Mouse (Mus musculus) T-helper 1 cell (primary cell): Measurements from ENCODE around the gene Trim62.

Experiments used
- in situ Hi-C: fragments of 300-600 bp; cut with MboI, MseI; formaldehyde crosslinking; loops from one replicate; pipeline ENCODE4 v1.15.1; 2025; ENCODE audit warnings: high pct_unique_total_duplicates

Trim62 gene

DNA sequence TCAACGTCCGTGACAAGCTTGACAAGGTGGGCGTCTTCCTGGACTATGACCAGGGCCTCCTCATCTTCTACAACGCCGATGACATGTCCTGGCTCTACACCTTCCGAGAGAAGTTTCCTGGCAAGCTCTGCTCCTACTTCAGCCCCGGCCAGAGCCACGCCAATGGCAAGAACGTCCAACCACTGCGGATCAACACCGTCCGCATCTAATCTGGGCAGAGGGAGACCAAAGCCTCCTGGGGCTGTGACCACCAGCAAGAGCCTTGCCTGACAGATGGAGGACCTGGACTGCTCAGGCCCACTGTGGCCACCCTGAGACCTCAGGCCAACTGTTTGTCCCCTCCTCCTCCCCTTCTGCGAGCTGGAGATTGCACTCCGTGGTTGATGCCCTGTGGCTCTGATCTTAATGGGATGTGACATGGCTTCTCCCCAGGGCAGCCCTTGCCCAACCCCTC is 26.0 kb downstream of the Trim62 start:
- in situ Hi-C loops: no loop called here

GRCm38 (mm10) chr4:128910276-128911063 is 27.1 kb downstream of the Trim62 start:
- in situ Hi-C loops: no loop called here

GRCm38 (mm10) chr4:128912085-128912484 is 28.7 kb downstream of the Trim62 start:
- in situ Hi-C loops: no loop called here

DNA sequence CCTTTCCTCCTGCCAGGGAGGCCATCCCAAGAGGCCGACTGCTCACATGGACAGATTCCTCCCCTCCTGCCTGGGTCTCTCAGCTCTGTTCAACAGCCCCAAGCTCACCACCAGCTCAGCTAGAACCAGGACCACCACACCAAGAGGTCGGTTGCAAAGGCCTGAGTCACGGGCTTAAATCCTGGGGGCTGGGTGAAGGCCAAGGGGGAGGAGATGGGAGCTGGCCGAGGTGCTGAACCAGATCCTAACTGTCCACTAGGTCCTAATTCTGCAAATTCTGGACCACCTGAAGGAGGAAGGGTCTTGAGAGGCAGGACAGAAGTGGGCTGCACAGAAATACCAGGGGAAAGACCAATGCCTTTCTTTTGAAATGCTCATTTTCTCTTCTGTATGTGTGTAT is 30.4 kb downstream of the Trim62 start:
- in situ Hi-C loops: no loop called here

- in situ Hi-C loops: no loop called here
Measured at GRCm38 (mm10) chr4:128917119-128917518, 33.7 kb downstream of the Trim62 start.

DNA sequence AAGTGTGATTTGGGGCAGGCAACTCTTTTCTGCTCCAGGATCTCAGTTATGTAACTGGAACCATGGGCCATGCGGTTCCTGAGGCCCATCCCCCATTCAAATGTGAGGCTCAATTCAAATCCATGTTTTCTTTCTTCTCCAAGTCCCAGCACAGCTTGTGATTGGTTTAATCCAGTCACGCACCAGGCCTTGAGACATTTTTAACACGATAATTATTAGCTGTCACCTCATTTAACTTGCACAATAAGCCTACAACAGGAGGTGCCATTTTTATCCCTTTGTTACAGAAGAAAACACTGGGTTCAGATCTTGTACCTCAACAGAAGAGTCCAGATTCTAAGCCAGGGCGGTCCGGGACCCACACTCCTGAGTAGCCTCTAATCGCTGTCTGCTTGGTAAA is 34.4 kb downstream of the Trim62 start:
- in situ Hi-C loops: no loop called here

- in situ Hi-C loops: no loop called here
Measured at GRCm38 (mm10) chr4:128918187-128918586, 34.8 kb downstream of the Trim62 start.

GRCm38 (mm10) chr4:128919106-128919505 is 35.7 kb downstream of the Trim62 start:
- in situ Hi-C loops: no loop called here

- in situ Hi-C loops: no loop called here
Measured at GRCm38 (mm10) chr4:128923603-128924002, 40.2 kb downstream of the Trim62 start.

DNA sequence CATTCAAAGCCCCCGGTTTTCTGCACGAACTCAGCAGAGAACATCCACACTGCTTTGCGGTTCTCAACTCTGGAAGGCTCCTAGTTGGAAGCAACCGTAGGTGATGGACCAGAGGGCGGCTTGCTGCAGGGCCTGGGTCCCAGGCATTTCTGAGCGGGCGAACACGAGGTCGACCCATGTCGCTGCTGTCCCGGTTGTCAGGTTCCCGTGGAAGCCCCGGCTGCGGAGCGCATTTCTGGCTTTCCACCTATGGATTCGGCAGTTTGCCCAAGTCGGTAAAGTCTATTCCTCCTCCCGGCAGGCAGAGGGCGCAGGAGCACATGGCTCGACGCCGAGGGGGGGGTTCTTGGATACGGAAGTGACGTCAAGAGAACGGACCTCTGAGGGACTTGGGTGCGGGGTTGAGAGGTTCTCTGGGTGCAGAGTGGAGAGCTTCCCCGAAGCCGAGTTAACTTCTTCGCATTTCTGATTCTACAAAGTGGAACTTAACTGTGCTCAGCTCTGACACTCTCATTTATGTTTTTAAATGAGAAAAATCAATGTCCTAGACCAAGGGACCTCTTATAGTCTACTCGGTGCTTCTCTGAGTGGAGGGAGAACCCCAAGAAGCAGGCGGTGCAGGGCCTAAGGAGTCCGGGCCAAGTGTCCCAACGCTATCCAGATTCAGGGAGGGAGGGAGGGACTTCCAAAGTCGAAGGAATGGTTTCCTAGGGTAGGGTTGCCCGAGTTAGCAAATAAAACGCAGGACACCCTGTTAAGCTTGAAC is 41.6 kb downstream of the Trim62 start:
- in situ Hi-C loops: no loop called here

DNA sequence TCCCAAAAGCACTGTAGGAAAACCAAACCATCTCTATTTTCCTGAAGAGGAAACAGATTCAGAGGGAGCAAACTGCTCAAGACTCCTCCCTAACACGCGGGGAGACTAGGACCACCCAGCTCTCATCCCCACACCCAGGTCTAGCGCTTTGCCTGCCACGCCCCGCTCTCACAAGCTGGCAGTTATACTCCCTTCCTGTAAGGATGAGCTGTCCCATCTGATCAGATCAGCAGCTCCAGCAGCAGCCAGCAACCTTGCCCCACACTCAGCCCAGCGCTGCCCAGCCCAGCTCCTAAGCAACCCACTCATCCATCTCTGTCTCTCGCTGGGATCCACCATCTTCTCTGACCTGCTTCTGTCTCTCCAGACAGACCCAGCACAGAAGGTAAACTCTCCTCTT is 49.4 kb downstream of the Trim62 start:
- in situ Hi-C loops: no loop called here

- in situ Hi-C loops: no loop called here
Measured at GRCm38 (mm10) chr4:128935595-128935994, 52.2 kb downstream of the Trim62 start.

GRCm38 (mm10) chr4:128942346-128942745 is 59.0 kb downstream of the Trim62 start:
- in situ Hi-C loops: no loop called here

- in situ Hi-C loops: no loop called here
Measured at GRCm38 (mm10) chr4:128946736-128947135, 63.4 kb downstream of the Trim62 start.

DNA sequence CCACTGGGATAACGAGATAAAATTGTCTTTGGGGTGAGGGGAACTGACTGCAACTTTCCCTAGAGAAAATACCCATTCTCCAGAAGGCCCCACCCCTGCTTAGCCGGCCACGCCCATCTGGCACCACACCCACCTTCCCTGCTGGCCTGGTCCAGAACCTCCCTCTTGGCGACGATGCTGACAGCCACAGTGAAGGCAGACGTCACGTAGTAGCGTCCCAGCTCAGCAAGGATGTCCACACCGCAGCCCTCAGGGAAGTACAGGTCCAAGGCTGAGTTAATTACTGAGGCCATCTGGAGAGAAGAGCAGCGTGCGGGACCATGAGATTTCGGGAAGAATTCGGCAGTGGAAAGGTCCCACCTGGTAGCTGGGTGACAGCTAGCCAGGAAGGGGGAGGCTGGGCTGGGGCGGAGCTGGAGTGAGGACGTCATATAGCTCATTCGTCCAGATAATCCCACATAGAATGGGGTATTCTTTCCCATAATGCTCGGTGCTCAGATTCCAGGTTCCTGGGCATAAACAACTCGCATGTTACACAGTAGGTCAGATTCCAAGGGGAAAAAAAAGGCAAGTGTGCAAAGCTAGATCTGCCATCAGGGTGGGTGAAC is 64.0 kb downstream of the Trim62 start:
- in situ Hi-C loops: no loop called here

- in situ Hi-C loops: no loop called here
Measured at GRCm38 (mm10) chr4:128948137-128948674, 64.8 kb downstream of the Trim62 start.

- in situ Hi-C loops: no loop called here
Measured at GRCm38 (mm10) chr4:128949470-128950005, 66.2 kb downstream of the Trim62 start.

- in situ Hi-C loops: no loop called here
Measured at GRCm38 (mm10) chr4:128950461-128950860, 67.1 kb downstream of the Trim62 start.

DNA sequence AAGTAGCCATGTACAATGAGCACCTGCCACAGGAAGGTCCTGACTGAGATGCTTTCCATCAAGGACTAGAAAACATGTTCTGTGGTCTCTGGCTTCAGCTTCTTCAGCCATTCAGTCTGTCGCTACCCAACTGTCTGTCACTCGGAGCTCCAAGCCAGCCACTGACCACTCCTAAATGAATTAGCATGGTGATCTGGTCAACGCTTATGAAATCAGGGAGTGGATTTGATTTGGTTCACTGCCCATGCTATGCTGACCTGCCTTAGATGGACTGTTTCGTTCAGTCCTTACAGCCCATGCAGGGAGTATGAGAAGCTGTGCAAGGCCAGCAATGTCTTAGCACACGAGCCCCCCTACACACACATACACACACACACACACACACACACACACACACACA is 70.5 kb downstream of the Trim62 start:
- in situ Hi-C loops: no loop called here

DNA sequence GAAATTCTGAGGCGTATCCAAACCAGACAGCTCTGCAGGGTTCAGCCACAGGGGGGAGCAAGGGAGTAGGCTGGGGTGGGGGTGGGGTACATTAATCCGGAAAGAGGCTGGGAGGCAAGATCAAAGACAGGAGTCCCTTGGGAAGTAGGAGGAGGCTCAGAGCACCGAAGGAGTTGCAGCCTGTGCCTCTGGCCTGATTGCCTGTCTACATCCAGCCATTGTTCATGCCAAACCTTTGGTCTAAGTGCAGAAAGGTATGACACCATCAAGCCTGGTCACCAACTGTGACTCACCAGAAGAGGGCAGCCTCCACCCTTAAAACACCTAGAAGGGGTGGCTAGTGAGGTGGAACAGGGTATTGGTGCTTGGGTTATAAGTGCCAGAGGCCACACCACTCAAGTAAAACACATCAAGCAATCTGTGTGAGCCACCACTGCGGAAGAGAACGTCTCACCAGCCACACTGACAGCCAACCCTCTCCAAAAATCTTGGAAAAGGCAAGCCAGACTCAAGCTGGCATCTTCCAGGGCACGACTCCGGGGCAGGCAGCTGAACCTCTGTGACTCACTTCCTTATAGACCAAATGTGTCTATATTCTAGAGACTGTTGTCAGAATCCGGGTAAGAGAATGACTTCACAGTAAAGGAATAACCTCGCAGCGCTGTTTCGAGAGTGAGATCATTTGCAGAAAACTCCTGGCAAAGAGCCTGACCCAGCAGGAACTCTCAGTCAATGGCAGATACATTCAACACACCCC is 74.0 kb downstream of the Trim62 start:
- in situ Hi-C loops: no loop called here

DNA sequence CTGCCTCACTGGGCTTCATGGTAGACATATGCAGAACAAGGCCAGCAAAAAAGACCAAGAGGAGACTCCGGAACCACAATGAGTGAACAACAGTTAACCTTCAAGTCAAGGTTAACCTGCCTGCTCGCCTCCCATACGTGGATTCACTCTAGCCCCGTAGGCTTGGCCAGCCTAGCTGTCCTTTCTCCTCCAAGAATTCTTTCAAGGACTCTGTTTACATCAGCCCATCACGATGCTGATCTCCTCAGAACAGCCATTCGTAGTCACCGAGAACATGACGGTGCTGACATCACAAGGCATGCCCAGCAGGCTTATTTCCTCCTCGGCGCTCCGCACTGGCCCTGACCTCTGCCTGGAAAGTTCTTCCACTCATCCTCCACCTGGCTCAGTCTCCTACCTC is 74.8 kb downstream of the Trim62 start:
- in situ Hi-C loops: no loop called here
